Mouse (Mus musculus) limb, embryonic 11.5 days (tissue): ENCODE results near the gene Mavs. TPM values are rescaled to one million over a fixed set of nuclear protein-coding genes. Genes with fewer than 3 reads are reported as not detected.
A peak's percentile ranks its signal among the peaks of the same experiment; 100 is the strongest.
"Not testable (repeated sequence)": the region's sequence is repeated elsewhere in the genome, so short reads cannot be mapped to it uniquely, and the experiment has no call there.

Source experiments
- ATAC-seq: fragments of 200-750 bp; cut with Nextera tagmentation; 2 replicates; pipeline ENCODE4 v1.8.0; 2017; ENCODE audit warnings: low read depth; ENCODE audit not compliant: insufficient number of reproducible peaks, low FRiP score, low TSS enrichment
- DNase-seq: peaks from one replicate; pipeline ENCODE4 v3.0.0-alpha.2; 2015; ENCODE audit warnings: low spot score
- H3K27ac ChIP-seq: fragments of 300-500 bp; sonication (generic); replicated peaks from 2 replicates; pipeline ENCODE4 v1.5.1; 2014; ENCODE audit warnings: low read depth, mild to moderate bottlenecking, low read length
- H3K27me3 ChIP-seq: fragments of 300-500 bp; sonication (generic); 2 replicates; pipeline ENCODE4 v1.6.1; 2014; ENCODE audit warnings: mild to moderate bottlenecking, low read length, mixed read lengths; ENCODE audit not compliant: control insufficient read depth, insufficient read depth
- H3K36me3 ChIP-seq: fragments of 300-500 bp; sonication (generic); 2 replicates; pipeline ENCODE4 v1.6.1; 2014; ENCODE audit warnings: mild to moderate bottlenecking, low read length, moderate library complexity, mixed read lengths; ENCODE audit not compliant: control insufficient read depth, insufficient read depth
- H3K4me1 ChIP-seq: fragments of 300-500 bp; sonication (generic); 2 replicates; pipeline ENCODE4 v1.6.1; 2014; ENCODE audit warnings: low read length, mixed read lengths; ENCODE audit not compliant: control insufficient read depth, insufficient read depth
- H3K4me2 ChIP-seq: fragments of 300-500 bp; sonication (generic); 2 replicates; pipeline ENCODE4 v1.6.1; 2014; ENCODE audit warnings: low read depth, mild to moderate bottlenecking, moderate library complexity; ENCODE audit not compliant: severe bottlenecking
- H3K4me3 ChIP-seq: fragments of 300-500 bp; sonication (generic); 2 replicates; pipeline ENCODE4 v1.5.1; 2014; ENCODE audit warnings: low read depth, low read length
- H3K9ac ChIP-seq: fragments of 300-500 bp; sonication (generic); 2 replicates; pipeline ENCODE4 v1.6.1; 2014; ENCODE audit warnings: mild to moderate bottlenecking, low read length
- H3K9me3 ChIP-seq: fragments of 300-500 bp; sonication (generic); 2 replicates; pipeline ENCODE4 v1.6.1; 2016; ENCODE audit warnings: low read length; ENCODE audit not compliant: control insufficient read depth
- WGBS: fragments of 180-500 bp; shearing (Covaris S2); extraction: QIAGEN DNeasy Blood & Tissue Kit; methylation state at CpG from one replicate; pipeline ENCODE4 v1.1.7; 2014; 5-methylcytosine and 5-hydroxymethylcytosine counted together
- polyA plus RNA-seq: library from polyadenylated mRNA; unstranded; fragments of >200 nt; fragmentation: Nextera tagmentation; extraction: Ambion mirVana; gene quantifications from 2 replicates; pipeline ENCODE4 v1.2.1, GENCODE M21; 2014

Mavs gene
- polyA plus RNA-seq, 1 experiment from 2014 or later, result 17.1 TPM

DNA sequence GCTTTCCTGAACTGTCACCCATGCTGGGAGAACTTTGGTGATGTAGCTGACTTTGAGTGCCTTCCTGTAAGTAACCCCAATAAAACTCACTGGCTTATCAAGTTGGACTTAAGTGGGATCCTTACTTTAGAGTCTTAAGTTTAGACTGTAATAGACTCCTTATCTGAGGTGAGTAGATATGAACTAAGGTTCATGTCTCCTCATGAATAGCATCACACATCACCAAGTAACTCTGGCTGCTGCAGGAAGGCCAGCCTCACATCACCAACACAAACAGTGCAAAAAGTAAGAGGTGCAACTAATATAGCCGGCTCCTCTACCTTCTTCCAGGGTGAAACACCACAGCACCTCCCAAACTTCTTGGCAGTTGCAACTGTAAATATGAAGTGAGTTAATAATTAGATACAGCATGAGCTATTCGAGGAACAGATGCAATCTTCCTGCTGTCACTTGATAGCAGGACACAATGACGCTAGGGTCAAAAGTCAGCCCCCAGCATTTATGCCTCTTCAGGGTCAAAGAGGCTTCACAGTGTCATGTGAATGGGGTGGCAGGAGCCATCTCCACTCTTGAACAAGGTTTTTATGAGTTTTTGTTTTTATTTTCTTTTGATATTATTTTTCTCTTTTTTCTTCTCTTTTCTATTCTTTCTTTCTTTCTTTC is 11.9 kb upstream of the Mavs start:
- H3K36me3 ChIP-seq, result no peaks in the 10 kb centered on the region
- H3K4me1 ChIP-seq, result no peaks in the 10 kb centered on the region
- 81% methylated on average over 3 of the region's 3 CpGs for WGBS
- ATAC-seq (no peak), DNase-seq (no peak)
- H3K4me2 ChIP-seq, result no peak overlapping the region
- no peaks in the 10 kb centered on the region for H3K27me3 ChIP-seq
- H3K27ac ChIP-seq, result no peak overlapping the region
- H3K9me3 ChIP-seq, result no peaks in the 10 kb centered on the region
- H3K9ac ChIP-seq, result no peak overlapping the region
- H3K4me3 ChIP-seq, result no peak overlapping the region

- Histone ChIP-seq H3K4me1 (no peaks in the 10 kb centered on the region), H3K4me3 (no peak overlapping the region), H3K9ac (no peak overlapping the region), H3K27ac (no peak overlapping the region), H3K36me3 (no peaks in the 10 kb centered on the region), H3K4me2 (no peak overlapping the region), H3K9me3 (no peaks in the 10 kb centered on the region), H3K27me3 (no peaks in the 10 kb centered on the region)
- 74% methylated on average over 5 of the region's 5 CpGs for WGBS
- ATAC-seq (no peak), DNase-seq (no peak)
Observed at GRCm38 (mm10) chr2:131222562-131222961, 11.3 kb upstream of the Mavs start.

GRCm38 (mm10) chr2:131223569-131223968 is 10.3 kb upstream of the Mavs start:
- Histone ChIP-seq H3K4me2 (no peak overlapping the region), H3K9me3 (no peaks in the 10 kb centered on the region), H3K27ac (no peak overlapping the region), H3K9ac (no peak overlapping the region), H3K36me3 (no peaks in the 10 kb centered on the region), H3K4me3 (no peak overlapping the region), H3K4me1 (no peaks in the 10 kb centered on the region), H3K27me3 (no peaks in the 10 kb centered on the region)
- no peak for ATAC-seq
- no peak for DNase-seq
- WGBS, result 74% methylated on average over 1 of the region's 1 CpGs

GRCm38 (mm10) chr2:131225178-131225577 is 8.7 kb upstream of the Mavs start:
- 91% methylated on average over 6 of the region's 6 CpGs for WGBS
- no peak for DNase-seq
- Histone ChIP-seq H3K4me3 (no peak overlapping the region), H3K4me2 (no peak overlapping the region), H3K9ac (no peak overlapping the region), H3K9me3 (no peaks in the 10 kb centered on the region), H3K27me3 (no peaks in the 10 kb centered on the region), H3K27ac (no peak overlapping the region), H3K4me1 (no peaks in the 10 kb centered on the region), H3K36me3 (no peaks in the 10 kb centered on the region)
- no peak for ATAC-seq

DNA sequence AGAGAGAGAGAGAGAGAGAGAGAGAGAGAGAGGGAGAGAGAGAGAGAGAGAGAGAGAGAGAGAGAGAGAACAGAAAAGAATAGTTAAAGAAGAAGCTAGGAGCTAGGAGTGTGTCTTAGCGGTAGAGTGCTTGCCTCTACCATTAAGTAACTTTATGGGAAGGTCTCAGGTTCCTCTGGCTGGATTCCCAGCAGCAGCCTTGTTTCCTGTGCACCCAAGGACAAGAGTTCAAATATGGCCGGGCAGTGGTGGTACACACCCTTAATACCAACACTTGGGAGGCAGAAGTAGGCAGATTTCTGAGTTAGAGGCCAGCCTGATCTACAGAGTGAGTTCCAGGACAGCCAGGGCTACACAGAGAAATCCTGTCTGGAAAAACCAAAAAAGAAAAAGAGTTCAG is 7.2 kb upstream of the Mavs start:
- H3K27ac ChIP-seq, H3K9ac ChIP-seq, H3K36me3 ChIP-seq, ATAC-seq, DNase-seq, H3K4me1 ChIP-seq, H3K27me3 ChIP-seq, H3K4me3 ChIP-seq, H3K9me3 ChIP-seq, H3K4me2 ChIP-seq: not testable (repeated sequence)
- 70% methylated on average over 2 of the region's 2 CpGs for WGBS

- DNase-seq, result no peak
- Histone ChIP-seq H3K4me1 (no peaks in the 10 kb centered on the region), H3K9ac (no peak overlapping the region), H3K27me3 (no peaks in the 10 kb centered on the region), H3K4me2 (no peak overlapping the region), H3K4me3 (no peak overlapping the region), H3K27ac (no peak overlapping the region), H3K36me3 (no peaks in the 10 kb centered on the region), H3K9me3 (no peaks in the 10 kb centered on the region)
- no peak for ATAC-seq
- 94% methylated on average over 3 of the region's 3 CpGs for WGBS
Observed at GRCm38 (mm10) chr2:131227243-131227642, 6.6 kb upstream of the Mavs start.

GRCm38 (mm10) chr2:131232558-131232957 is 1.3 kb upstream of the Mavs start:
- WGBS, result 88% methylated on average over 2 of the region's 2 CpGs
- Histone ChIP-seq H3K4me3 (no peak overlapping the region), H3K4me1 (peaks cover 2% of the 10 kb centered on the region), H3K9me3 (no peaks in the 10 kb centered on the region), H3K9ac (no peak overlapping the region), H3K27me3 (no peaks in the 10 kb centered on the region), H3K27ac (no peak overlapping the region), H3K36me3 (no peaks in the 10 kb centered on the region), H3K4me2 (no peak overlapping the region)
- DNase-seq, result no peak
- ATAC-seq, result no peak

- Histone ChIP-seq H3K4me2 (peak overlapping the region; percentile 62), H3K27ac (0 out of 2 replicates have a peak overlapping the region, but pooled peaks have one; percentile 1), H3K4me3 (peak overlapping the region; percentile 58), H3K27me3 (no peaks in the 10 kb centered on the region), H3K9ac (peak overlapping the region; percentile 68), H3K36me3 (no peaks in the 10 kb centered on the region), H3K9me3 (no peaks in the 10 kb centered on the region), H3K4me1 (peaks cover 2% of the 10 kb centered on the region)
- peak; percentile 13; the same call in 1 of the 2 replicates for ATAC-seq
- no peak for DNase-seq
- 15% methylated on average over 28 of the region's 28 CpGs for WGBS
Observed at GRCm38 (mm10) chr2:131234127-131234650, 326 bp downstream of the Mavs start.
